Mouse (Mus musculus): ENCODE results near the gene Prm1.
A peak's percentile ranks its signal among the peaks of the same experiment; 100 is the strongest.
"Not testable (repeated sequence)": the region's sequence is repeated elsewhere in the genome, so short reads cannot be mapped to it uniquely, and the experiment has no call there.

The Prm1 gene

DNA sequence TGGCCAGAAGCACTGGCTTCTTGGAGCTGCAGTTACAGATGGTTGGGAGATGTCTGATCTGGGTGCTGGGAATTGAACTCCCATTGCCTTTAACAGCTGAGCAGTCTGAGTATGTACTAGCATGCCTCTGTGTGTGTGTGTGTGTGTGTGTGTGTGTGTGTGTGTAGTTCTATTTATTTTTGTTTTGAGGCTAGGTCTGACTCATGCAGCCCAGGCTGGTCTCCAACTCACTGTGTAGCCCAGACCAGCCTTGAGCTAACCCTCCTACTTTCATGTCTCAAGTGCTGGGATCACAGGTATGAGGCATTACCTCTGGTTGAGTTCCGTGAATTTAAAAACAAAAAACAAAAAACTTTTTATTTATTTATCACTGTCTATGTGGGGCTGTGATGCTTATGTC, 18.9 kb upstream of the Prm1 start:
- DNase-seq (ENCODE audit: low spot score): no peak

DNA sequence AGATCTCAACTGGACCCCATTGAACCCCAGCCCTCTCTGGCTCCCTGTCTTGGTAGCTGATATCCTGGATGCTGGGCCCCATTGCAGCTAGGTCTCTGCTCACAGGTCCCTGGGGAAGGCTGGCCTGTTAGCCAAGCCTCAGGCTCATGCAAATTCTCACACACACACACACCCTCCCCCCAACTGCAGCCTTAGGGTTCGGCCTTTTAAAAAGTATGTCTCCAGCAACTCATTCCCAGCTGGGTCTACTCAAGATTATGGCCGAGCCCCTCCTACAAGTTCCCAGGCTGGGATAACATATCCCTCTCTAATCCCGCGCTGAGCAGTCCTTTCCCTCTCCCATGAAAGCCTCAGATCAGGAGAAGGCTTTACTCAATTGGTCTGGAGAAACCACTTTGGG, 15.7 kb upstream of the Prm1 start:
- DNase-seq (ENCODE audit: low spot score): no peak

DNA sequence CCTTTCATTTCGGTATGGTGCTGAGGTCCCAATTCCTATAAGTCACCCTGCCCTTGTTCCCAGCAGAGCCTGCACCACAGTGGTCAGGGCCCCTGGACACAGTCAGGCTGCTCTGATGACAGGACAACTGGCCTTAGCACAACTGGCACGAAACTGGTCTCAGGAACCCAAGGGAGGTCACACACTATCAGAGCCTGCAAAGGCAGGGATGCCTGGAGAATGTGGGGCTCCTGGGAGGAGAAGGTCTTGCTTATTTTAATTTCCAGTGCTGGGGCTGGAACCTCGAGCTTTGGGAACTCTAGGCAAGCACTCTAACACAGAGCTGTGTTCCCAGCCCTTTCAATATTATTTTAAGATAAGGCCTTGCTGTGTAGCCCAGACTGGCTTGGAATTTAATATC, 14.3 kb upstream of the Prm1 start:
- DNase-seq (ENCODE audit: low spot score): no peak

DNA sequence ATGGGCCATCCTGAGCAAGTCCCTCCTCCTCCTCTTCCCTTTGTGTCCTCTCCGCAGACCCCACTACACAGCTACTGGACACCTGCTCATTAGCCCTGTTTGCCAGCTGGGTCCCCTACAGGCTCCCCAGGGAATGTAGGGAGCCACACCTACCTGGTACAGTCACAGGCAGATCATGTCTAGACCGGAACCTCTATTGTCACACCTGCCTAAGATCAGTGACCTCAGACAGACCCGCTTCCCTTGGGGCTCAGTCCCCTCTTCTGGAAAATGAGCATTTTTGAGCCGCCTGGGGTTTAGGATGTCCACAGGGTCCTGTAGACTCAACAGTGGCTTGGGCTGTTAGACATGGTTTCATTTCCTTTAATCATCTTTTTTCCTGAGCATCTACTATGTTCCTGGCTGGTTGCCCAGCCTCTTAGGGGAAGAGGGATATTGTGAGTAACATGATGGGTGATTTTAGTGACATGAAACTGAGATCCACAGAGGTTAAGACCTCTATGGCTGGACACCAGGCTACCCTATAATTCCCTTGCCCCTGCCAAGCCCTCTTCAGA, 13.0 kb upstream of the Prm1 start:
- no peak for DNase-seq (ENCODE audit: low spot score)

DNA sequence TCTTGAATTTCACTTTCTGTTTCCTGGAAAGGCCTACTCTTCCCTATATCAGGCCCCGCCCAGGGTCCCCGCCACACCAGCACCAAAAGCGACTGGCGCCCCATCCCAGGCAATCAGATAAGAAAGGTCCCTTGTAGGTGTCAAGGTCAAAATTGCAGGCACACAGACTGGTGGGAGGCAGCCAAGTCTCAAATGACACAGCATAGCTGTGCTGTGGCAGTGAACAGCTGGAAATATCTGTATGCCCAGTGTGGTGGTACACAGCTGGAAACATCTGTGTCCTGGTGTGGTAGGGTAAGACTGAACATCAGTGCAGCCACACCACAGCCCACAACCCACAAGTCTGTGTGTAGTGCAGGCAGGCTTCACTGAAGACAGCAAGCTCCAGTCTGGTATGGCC, 9.2 kb upstream of the Prm1 start:
- DNase-seq (ENCODE audit: low spot score): no peak

DNA sequence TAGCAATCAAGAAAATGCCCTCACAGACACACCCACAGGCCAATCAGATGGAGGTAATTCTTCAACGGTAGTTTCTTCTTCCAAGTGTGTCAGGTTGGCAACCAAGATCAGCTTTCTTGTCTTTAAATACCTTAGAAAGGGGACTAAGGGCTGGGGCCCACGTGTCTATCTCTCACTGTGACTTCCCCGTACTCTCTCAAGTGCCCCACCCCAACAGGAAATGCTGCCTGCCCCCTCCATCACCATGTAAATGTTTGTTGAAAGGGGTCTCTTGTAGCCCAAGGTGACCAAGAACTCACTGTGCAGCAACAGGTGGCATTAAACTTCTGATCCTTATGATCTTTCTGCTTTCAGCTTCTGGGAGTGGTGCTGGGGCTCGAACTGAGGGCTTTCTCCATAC, 8.1 kb upstream of the Prm1 start:
- no peak for DNase-seq (ENCODE audit: low spot score)

DNA sequence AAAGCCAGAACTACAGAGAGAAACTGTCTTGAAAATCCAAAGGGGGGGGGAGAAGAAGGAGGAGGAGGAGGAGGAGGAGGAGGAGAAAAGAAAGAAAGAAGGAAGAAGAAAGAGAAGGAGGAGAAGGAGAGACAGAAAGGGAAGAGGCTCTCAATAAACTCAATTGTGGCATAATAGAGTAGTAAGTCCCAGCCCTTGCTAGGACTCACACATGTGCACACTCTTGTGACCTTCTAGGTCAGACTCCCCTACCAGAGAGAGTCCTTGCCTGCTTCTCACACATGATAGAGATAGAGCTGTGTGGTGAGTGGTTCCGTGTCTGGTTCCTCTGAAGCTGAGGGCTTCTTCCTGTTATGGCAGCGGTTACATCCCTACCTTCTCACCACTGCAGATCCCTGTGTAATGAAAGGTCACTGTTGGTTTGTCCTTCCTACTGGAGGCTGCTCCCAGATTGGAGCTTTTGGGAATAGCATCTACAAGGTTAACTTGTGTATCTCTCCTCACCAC, 7.3 kb upstream of the Prm1 start, which contains the start of gene Gm11172:
Gene Gm11172, plus strand, starts transcription at position 51 of the 507 bp plus-strand sequence.
- DNase-seq (ENCODE audit: low spot score): no peak

DNA sequence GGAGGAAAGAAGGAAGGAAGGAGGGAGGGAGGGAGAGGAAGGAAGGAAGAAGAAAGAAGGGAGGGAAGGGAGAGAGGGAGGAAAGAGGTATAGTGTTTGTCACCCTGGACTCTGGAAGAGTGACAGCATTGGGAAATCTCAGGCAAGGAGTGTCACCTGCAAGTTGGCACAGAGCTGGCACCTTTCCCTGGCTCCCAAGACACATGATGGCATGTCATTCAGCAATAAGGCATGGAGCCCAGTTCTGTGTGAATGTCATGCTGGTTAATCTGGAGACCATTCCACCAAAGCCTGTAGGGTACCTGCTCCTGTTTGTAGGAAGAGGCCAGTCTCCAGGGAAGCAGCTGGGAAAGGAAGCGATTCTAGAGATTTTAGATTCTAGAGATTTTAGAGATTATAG, 4.7 kb upstream of the Prm1 start:
- no peak for DNase-seq (ENCODE audit: low spot score)

DNA sequence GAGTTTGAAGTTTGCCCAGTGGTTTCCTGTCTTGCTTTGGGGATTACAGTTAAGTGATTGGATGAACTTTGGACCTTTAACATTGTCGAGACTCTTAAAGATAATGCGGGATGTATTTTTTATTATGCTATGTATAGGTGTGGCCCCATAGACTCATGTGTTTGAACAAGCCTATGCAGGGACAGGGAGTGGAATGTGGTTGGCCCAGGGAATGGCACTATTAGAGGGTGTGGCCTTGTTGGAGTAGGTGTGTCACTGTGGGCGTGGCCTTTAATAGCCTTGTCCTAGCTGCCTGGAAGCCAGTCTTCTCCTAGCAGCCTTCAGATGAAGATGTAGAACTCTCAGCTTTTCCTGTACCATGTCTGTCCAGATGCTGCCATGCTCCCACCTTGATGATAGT, 3.2 kb downstream of the Prm1 start:
- not testable (repeated sequence) for DNase-seq (ENCODE audit: low spot score)

DNA sequence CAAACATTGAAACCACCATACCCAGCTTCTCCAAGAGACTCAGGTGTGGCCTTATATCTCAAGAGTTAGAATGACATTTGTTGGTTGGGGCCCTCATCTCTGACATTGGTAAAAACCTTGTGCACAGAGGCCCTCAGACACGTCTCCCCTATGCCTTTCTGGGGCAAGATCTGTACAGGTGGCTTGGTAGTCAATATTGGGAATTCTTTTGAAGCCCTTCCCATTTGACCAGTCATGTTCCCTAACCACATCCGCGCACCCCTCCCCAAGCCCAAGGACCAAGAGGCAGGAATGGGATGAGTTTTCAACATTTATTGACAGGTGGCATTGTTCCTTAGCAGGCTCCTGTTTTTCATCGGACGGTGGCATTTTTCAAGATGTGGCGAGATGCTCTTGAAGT, 9.6 kb downstream of the Prm1 start, which contains the start of gene Prm2:
Gene Prm2, minus strand, starts transcription at position 101 of the 400 bp plus-strand sequence.
- DNase-seq (ENCODE audit: low spot score): no peak

DNA sequence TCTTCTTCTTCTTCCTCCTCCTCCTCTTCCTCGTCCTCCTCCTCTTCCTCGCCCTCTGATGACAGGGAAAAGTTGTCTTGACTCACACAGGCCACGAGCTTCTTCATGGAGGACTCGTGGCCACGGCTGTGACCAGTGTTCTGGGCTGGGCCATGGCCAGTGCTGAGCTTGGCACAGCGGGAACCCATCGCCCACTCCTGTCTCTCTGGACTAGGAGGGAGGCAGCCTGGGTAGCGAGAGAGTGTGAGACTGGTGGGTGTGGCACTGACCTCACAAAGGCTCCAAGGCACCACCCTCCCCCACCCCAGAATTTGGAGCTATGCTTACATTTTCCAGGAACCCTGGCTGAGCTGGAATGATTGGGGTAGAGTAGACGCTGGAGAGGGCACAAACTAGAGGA, 14.9 kb downstream of the Prm1 start, which contains the start of gene Prm3:
Gene Prm3, minus strand, starts transcription at position 213 of the 400 bp plus-strand sequence.
- no peak for DNase-seq (ENCODE audit: low spot score)

DNA sequence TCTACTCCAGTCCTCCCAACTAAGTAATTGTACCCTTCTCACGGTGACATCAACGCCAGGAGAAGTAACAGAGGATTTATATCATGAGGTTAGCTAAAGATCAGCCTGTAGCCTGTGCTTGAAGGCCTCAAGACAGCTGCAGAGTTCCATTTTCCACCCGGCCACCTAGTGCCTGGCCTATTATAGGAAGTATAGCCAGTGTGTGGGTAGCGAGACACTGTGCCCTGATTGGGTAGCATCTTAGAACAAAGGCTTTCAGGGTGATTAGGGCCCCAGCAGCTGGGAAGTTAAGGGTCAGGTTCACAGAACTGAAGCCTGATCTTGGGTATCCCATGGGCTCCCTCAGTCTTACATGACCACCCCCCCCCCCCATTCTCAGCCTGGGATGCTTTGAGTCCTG, 16.8 kb downstream of the Prm1 start:
- no peak for DNase-seq (ENCODE audit: low spot score)

DNA sequence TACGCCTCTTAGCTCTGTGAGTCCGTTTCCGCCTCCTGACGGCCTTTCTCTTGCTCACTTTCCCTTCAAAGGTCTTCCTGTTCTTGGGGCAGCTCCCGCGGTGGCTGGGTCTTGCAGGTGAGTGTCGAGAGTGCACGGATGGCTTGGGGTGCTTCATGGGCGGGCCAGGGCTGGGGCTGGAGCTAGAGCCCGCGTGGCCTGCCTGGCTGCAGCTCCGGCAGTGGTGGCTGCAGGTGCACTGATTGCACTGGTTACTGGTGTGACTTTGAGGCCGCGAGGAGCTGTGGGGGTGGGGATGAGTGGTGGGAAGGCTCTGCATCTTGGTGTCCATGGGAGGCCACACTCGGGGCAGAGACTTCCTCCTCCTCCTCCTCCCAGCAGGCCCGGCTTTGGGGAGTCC, 17.4 kb downstream of the Prm1 start, which contains the start of gene Tnp2:
Gene Tnp2, minus strand, starts transcription at position 390 of the 400 bp plus-strand sequence.
- no peak for DNase-seq (ENCODE audit: low spot score)

DNA sequence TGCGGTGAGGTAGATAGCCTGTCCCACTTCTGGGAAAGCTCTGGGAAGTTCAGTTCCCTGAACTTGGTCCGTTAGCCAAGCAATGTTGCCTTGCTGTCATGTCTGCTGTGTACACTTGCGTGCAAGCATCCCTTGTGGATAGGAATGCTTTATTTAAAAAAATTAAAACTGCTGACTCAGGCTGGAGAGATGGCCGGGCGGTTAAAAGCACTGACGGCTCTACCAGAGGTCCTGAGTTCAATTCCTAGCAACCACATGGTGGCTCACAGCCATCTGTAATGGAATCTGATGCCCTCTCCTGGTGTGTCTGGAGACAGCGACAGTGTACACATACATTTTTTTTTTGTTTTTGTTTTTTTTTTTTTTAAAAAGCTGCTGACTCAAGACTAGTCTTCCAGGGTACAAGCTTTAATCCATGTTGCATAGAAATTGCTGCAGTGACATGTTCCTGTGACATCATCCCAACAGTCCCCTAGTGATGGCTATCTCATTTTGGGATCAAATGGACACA, 18.0 kb downstream of the Prm1 start:
- DNase-seq (ENCODE audit: low spot score): no peak

DNA sequence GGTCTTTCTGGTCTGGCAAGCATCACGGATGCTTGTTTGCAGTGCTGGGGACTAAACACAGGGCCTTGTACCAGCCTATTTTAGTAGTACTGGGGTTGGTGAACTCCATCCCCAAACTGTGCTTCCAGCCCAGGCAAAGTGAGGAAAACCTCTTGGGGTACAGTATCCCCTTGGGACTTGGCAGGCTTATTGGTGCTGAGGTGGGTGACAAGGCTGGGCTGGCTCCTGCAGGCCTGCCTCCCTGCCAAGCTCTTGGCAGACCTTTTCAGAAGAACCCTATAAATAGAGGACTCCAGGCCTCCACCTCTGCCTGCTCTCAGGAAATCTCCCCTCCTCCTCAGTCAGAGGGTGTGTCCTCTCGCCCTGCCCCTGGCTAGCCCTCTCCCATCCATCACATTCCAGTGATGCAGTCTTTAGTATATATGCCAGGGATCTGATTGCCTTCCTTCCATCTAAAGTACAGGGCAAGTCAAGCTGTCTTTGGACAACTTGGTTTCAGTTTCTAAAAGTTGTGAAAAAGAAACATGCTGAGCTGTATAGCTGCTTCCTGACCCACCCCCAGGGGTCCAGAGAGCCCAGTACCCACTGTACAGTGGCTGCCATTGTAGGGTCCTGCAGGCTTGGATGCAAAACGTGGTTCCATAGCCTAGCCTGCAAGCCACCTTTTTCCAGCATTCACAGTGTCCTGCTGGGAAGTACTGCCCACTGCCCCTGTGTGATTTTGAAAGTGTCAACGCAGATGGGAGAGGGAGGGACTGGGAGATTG, 18.7 kb downstream of the Prm1 start:
- DNase-seq (ENCODE audit: low spot score): peak; percentile 36

DNA sequence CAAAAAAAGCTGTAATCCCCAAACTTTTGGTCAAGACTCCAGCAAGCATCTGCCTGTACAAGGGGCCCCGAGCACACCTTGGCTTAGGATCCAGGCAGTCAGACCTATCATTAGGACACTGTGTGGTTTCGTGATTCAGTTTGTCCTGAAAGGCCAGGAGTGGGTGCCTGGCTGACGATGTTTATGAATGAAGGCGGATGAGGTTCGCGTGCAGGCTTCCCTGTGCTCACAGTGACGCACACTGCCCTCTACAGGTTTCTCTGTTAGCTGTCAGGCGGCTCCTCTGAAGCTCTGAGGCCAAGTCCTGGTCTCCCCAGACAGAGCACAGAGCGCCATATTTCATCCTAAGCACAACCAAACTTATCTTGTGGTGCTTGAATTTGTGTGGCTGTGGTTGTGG, 19.4 kb downstream of the Prm1 start:
- DNase-seq (ENCODE audit: low spot score): peak; percentile 96

DNA sequence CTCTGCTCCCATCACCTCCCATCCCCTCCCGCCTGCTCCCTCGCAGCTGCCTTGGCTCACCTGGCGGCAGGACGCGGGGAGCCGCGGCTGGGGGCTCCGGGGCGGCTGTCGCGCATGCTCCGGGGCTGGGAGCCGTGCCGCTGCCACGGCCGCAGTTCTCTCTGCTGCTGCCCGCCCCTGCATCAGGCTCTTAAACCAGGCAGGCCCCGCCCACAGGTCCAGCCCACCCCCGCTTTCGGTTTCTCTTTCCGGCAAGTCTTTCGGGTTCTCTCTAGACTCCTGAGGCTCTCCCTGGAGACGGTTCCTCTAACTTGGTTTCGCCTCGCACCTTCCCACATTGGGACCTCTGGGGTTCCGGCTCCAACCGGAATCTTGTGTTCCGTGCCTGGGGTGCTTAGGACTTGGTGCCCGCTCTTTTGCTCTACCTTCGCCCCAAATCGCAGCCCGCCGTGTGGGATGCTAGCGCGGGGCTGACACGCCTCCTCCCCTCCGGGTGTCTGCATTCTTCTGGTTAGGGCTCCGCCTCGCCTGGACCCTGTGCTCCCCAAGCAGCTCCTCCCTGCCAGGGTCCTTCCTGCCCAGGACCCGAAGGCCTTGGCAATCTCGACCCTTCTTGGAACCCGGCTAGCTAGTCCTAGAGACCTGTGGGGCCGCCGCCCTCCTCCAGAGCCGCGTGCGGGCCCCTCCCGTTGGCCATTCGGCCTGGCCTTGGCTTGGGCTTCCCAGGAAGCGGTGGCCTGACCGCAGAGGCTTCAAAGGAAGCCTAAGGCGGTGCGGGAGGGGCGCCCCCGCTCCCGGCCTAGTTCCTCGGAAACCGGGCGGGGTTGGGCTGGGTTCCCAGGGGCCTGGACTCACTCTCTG, 20.0 kb downstream of the Prm1 start, which contains the start of gene Socs1:
Gene Socs1, minus strand, starts transcription at position 166 of the 861 bp plus-strand sequence.
- peak; percentile 96 for DNase-seq (ENCODE audit: low spot score)

DNA sequence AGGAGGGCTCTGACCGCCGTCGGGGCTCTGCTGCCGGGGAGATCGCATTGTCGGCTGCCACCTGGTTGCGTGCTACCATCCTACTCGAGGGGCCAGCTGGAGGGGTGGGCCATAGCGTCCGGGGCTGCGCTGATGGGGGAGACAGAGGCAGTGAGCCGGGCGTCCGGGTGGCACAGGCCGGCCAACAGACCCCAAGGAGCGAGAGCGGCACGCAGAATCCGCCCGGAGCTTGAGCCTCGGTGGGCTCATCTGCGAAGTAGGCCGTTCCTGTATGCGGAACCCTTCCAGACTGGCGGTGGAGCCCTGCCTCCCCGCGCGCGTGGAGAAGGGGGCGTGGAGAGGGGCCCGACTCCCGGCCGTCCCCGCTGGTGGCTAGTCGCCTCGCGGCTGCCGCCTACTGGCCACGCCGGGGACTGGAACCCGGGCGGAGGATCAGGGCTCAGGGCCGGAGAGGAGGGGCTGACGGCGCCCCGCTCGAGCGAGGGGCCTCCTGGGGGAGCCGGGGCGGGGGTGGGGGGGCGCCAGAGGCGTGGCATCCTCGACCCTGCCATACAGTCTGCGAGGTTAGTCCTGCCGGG, 20.8 kb downstream of the Prm1 start:
- DNase-seq (ENCODE audit: low spot score): peak; percentile 89

DNA sequence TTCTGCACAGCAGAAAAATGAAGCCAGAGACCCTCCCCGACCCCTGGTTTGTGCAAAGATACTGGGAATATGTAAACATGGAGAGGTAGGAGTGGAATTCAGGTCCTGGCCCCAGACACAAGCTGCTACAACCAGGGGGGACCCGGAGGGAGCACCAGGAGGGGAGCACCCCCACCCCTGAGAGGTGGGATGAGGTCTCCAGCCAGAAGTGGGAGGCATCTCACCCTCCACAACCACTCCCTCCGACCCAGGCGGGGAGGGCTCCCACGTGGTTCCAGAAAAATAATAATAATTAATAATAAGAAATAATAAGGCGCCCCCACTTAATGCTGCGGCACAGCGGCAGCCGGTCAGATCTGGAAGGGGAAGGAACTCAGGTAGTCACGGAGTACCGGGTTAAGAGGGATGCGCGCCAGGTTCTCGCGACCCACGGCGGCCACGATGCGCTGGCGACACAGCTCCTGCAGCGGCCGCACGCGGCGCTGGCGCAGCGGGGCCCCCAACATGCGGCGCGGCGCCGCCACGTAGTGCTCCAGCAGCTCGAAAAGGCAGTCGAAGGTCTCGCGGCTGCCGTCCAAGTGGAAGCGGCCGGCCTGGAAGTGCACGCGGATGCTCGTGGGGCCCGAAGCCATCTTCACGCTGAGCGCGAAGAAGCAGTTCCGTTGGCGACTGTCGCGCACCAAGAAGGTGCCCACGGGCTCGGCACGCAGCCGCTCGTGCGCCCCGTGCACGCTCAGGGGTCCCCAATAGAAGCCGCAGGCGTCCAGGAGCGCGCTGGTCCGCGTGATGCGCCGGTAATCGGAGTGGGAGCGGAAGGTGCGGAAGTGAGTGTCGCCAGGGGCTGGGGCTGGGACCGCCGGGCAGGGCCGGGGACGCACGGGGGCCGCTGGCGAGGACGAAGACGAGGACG, 21.5 kb downstream of the Prm1 start:
- peak; percentile 47 for DNase-seq (ENCODE audit: low spot score)

DNA sequence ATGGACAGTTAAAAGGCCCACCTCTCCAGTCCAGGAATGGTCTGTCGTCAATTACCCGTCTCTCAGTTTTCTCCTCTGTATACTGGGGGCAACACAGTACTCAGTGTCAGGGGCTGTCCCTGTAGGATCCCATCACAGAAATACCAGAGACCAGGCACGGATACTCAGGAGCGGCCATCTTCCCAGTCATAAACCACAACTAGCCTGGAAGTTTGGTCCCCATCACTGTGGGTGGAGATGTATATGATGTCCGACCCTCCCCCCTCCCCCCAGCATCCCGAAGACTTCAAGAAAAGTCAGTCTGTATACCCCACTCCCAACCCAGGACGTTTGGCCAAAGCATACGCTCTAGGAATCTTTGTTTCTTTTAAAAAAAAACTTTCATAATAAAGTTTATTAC, 22.2 kb downstream of the Prm1 start:
- DNase-seq (ENCODE audit: low spot score): no peak

DNA sequence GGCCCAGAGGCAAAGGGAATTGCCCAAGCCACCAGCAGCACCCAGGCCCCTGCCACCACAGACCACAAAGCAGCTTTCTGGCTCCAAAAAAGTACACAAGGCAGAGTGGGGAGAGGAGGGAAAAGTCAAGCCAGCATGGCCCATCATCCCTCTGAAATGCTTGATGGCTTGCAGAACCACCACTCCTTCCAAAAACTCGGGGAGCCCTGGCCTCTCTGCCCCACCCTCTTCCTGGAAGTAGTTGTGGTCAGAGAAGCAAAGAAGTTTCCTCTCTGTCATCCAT, 22.5 kb downstream of the Prm1 start:
- DNase-seq (ENCODE audit: low spot score): peak; percentile 47
